Mouse (Mus musculus): Measurements from ENCODE around the gene Sema6c.

- no peak for TF ChIP-seq GATA1 (IDR thresholded peaks at IDR 0.05; ENCODE audit: low read length)
- no peak for TF ChIP-seq TAL1 (IDR thresholded peaks at IDR 0.05; ENCODE audit: low read length)
These were observed 9.7 kb downstream of the Sema6c start for GRCm38 (mm10) chr3:95169996-95170395.
